Mouse (Mus musculus) bone marrow macrophage, adult 2 months (primary cell): Measurements from ENCODE around the gene Myoz1.

ENCODE experiments used
- CTCF ChIP-seq: IDR thresholded peaks from 2 replicates; pipeline ENCODE4 v1.5.1; 2012; ENCODE audit warnings: low read depth, mild to moderate bottlenecking, low read length, moderate library complexity
- POLR2A ChIP-seq: IDR thresholded peaks from 2 replicates; pipeline ENCODE4 v1.6.1; 2012; ENCODE audit warnings: mild to moderate bottlenecking, low read depth, low read length, borderline replicate concordance

DNA sequence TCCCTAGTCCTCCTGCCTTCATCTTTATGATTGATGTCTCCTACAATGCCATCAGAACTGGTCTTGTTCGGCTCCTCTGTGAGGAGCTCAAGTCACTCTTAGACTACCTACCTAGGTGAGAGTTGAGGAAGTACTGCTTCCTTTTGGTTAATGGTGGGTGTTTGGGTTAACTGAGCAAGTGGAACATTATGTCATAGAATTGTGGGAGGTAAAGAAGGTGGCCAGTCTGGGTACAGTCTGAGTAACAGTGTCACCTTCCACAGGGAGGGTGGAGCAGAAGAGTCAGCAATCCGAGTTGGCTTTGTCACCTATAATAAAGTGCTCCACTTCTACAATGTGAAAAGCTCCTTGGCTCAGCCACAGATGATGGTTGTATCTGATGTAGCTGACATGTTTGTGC, 32.7 kb upstream of the Myoz1 start:
- no peak for TF ChIP-seq CTCF
- TF ChIP-seq POLR2A = no peak
